10 mouse cellular contexts compared by ENCODE assay signal in the genomic region with DNA sequence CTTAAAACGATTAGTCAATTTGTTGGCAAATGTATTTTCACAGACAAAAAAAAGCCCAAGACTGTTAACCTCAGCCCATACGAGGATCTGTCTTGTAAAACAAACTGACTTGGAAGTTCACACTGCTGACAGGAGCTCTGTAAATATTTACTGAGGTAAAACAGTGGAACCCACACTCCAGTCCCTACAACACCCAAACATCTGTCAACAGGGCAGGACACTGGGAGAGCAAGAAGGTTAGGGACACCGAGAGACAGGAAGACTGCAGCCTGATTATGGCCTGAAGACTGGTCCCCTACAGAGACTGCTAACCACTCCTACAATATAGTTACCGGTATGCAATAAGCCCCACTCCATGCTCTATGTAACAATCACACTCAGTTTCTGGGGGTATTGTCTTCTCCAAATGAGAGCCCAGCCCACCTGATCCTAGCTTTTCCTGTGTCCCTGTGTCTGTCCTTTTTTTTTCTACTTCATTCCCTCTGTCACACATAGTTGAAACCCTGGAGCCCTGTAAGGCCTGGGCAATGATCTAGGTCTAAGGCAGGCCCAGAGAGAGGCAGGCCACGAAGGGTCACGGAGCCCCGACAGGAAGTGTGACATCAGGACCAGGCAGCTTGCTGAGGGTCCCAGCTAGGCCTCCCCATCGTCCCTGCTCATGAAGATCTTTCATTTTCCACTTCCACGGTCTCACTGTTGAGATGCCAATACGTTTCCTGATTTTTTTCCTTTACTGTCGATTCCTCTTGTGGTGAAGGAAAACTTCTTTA. TPM values are rescaled to one million over a fixed set of nuclear protein-coding genes. Genes with fewer than 3 reads are reported as not detected.
DNase-seq lines count a peak whose midpoint lies in the region; ATAC-seq and TF ChIP-seq lines count a peak whose summit lies in the region.
"Had no signal": no experiment of that assay in that cellular context is flagged by ENCODE, and none has a peak within 500 bp of the region (broad histone marks: within the 10 kb centered on the region; RNA-seq: fewer than 3 reads in every experiment).

No protein-coding gene starts in this region.

- no peak for DNase-seq in kidney, adult 2 months
- DNase-seq in kidney, adult 8-10 months, result no peak
- no peak for DNase-seq in neural tube, embryonic 10.5 days (ENCODE audit: extremely low spot score, low spot score)
- peak; percentile 38 for DNase-seq in limb, embryonic 11.5 days (ENCODE audit: low spot score)
- no peak for DNase-seq in thymus, postnatal 4 days
- DNase-seq in layer of hippocampus, adult 8-10 months (ENCODE audit: low spot score in 2 of 2), result no peak
- DNase-seq: left cerebral cortex, postnatal 4 days; thymus, adult 18-20 months had no signal

- H3K27me3 ChIP-seq in kidney, adult 2 months (replicated peaks; ENCODE audit: control insufficient read depth, insufficient read depth, low read length), result no peaks in the 10 kb centered on the region
- no peaks in the 10 kb centered on the region for H3K27me3 ChIP-seq in neural tube, embryonic 13.5 days
- H3K27me3 ChIP-seq in limb, embryonic 11.5 days (ENCODE audit: control insufficient read depth, insufficient read depth, low read length), result no peaks in the 10 kb centered on the region
- H3K27me3 ChIP-seq: midbrain, embryonic 12.5 days had no signal

- H3K9ac ChIP-seq in neural tube, embryonic 13.5 days, result no peak overlapping the region
- H3K9ac ChIP-seq in limb, embryonic 11.5 days (ENCODE audit: low read length), result no peak overlapping the region
- H3K9ac ChIP-seq: midbrain, embryonic 12.5 days had no signal

- WGBS in kidney, adult 2 months, result 64% methylated on average over 11 of the region's 11 CpGs
- 67% methylated on average over 11 of the region's 11 CpGs for WGBS in neural tube, embryonic 13.5 days
- 35% methylated on average over 11 of the region's 11 CpGs for WGBS in limb, embryonic 11.5 days

- no peaks in the 10 kb centered on the region for H3K36me3 ChIP-seq in kidney, adult 2 months (ENCODE audit: control insufficient read depth, insufficient read depth, low read length)
- no peaks in the 10 kb centered on the region for H3K36me3 ChIP-seq in neural tube, embryonic 13.5 days
- H3K36me3 ChIP-seq in limb, embryonic 11.5 days (ENCODE audit: control insufficient read depth, insufficient read depth, low read length), result no peaks in the 10 kb centered on the region
- H3K36me3 ChIP-seq: midbrain, embryonic 12.5 days had no signal

- ATAC-seq in neural tube, embryonic 13.5 days (ENCODE audit: low read depth), result no peak
- no peak for ATAC-seq in limb, embryonic 11.5 days (ENCODE audit: insufficient number of reproducible peaks, low FRiP score, low TSS enrichment, low read depth)

- H3K27ac ChIP-seq in kidney, adult 2 months (ENCODE audit: insufficient read depth, low read depth, low read length), result peak overlapping the region; percentile 70
- H3K27ac ChIP-seq in neural tube, embryonic 13.5 days (replicated peaks), result 0 out of 2 replicates have a peak overlapping the region, but pooled peaks have one; percentile 28
- no peak overlapping the region; the same call in 1 of the 2 replicates for H3K27ac ChIP-seq in limb, embryonic 11.5 days (replicated peaks; ENCODE audit: low read depth, low read length)
- H3K27ac ChIP-seq: midbrain, embryonic 12.5 days had no signal

- H3K4me1 ChIP-seq in kidney, adult 2 months (ENCODE audit: control insufficient read depth, insufficient read depth, low read length), result peaks cover 12% of the 10 kb centered on the region; the same call in 1 of the 2 replicates
- no peaks in the 10 kb centered on the region for H3K4me1 ChIP-seq in neural tube, embryonic 13.5 days (replicated peaks)
- peaks cover 10% of the 10 kb centered on the region for H3K4me1 ChIP-seq in limb, embryonic 11.5 days (ENCODE audit: control insufficient read depth, insufficient read depth, low read length)
- H3K4me1 ChIP-seq: midbrain, embryonic 12.5 days had no signal

- TF ChIP-seq POLR2A in kidney, adult 2 months (IDR thresholded peaks at IDR 0.05; ENCODE audit: low read depth, low read length), result no peak

- no peaks in the 10 kb centered on the region for H3K9me3 ChIP-seq in neural tube, embryonic 13.5 days
- no peaks in the 10 kb centered on the region for H3K9me3 ChIP-seq in limb, embryonic 11.5 days (ENCODE audit: control insufficient read depth, low read length)
- H3K9me3 ChIP-seq: midbrain, embryonic 12.5 days had no signal

- H3K4me2 ChIP-seq in neural tube, embryonic 13.5 days, result no peak overlapping the region
- no peak overlapping the region for H3K4me2 ChIP-seq in limb, embryonic 11.5 days (ENCODE audit: low read depth, severe bottlenecking)
- H3K4me2 ChIP-seq: midbrain, embryonic 12.5 days had no signal

- no peak for TF ChIP-seq CTCF in kidney, adult 2 months (conservative IDR thresholded peaks at IDR 0.05; ENCODE audit: insufficient read depth, insufficient read length, low read depth, low read length)

- H3K4me3 ChIP-seq in kidney, adult 2 months (ENCODE audit: insufficient read depth, low read depth, low read length), result no peak overlapping the region
- no peak overlapping the region for H3K4me3 ChIP-seq in neural tube, embryonic 13.5 days
- H3K4me3 ChIP-seq in limb, embryonic 11.5 days (ENCODE audit: low read depth, low read length), result no peak overlapping the region
- H3K4me3 ChIP-seq: midbrain, embryonic 12.5 days had no signal

RNA-seq across cellular contexts. Expression of a gene that starts 17.3 kb away (rescaled TPM):
- 41.9 and 50.7 TPM in 2 replicates for polyA plus RNA-seq in kidney, adult 2 months (2012; rRNA removed)
- polyA plus RNA-seq in neural tube, embryonic 13.5 days (2015; fragmentation: Nextera tagmentation; extraction: Ambion mirVana), result 5.2 and 6.4 TPM in 2 replicates
- 5.8 and 6.5 TPM in 2 replicates for polyA plus RNA-seq in limb, embryonic 11.5 days (2014; fragmentation: Nextera tagmentation; extraction: Ambion mirVana)
- total RNA-seq in layer of hippocampus, adult 8-10 months (2022), result 100 to 1,000 TPM; 179 to 210 (median 198) TPM
